Comparison of ENCODE assay signal across 6 mouse cellular contexts in the genomic region with DNA sequence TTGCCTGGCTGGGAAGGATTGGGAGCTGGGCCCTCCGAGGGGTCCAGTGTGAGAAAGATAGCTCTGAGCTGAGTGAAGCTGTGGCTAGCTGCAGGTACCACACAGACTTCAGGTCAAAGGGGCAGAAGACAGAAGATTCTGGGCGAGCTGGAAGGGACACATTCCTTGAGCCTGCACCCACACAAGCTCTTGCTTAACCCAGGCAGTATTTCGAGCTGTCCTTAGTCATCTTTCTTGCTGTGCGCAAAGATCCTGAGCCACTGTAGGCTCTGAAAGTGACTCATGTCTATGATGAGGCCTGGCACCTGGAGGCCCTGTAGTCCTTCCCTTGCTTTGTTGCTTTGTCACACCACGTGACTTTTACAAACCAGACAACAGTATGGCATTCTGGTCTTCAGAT.
"Had no signal": no experiment of that assay in that cellular context is flagged by ENCODE, and none has a peak within 500 bp of the region (broad histone marks: within the 10 kb centered on the region; RNA-seq: fewer than 3 reads in every experiment).

No protein-coding gene starts in this region.

- DNase-seq: kidney, postnatal 25 days; lung, embryonic 14.5 days; lung, postnatal 10 days; lung, postnatal 4 days; midbrain, embryonic 14.5 days had no signal

- ATAC-seq: liver, embryonic 12.5 days had no signal
